Mouse (Mus musculus): Measurements from ENCODE around the gene Slc4a1ap.
"Not testable (repeated sequence)": the region's sequence is repeated elsewhere in the genome, so short reads cannot be mapped to it uniquely, and the experiment has no call there.

The Slc4a1ap gene

DNA sequence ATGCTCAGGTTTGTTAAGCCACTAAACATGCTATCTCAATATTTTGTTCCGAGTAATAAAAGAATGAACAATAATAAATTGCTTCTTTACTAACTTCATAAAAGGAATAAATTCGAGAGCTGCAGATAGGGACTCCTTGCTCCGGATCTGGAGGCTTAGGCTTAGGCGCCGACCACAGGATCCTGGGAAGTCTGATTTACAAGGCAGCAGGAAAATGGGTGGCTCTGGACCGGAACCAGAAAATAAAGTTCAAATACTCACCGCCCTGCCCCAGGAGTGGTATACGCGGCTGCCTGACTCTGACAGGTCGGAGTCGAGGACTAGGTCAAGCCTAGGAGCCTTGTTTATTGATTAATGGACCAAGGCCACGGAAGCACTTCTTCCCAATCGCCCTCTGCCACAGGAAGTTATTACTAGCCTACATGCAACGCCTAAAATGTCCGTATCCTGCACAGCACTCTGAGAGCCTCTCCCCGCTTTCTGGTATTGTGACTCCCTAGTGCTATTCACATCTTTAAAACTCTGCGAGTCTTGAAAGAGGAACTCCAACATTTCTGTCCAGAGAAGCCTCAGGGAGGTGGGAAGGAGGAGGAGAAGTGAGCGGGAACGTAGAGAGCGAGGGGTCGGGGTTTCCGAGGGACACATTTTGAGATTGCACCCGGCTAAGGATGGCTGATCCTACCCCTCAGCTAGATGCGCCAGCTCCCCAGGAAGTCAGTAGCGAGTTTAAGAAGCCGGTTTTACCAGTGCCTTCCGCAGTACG lies at the start of gene Slc4a1ap:
TSS of gene Slc4a1ap (plus strand) at position 642 of the 763 bp plus-strand sequence.
- DNase-seq (ENCODE audit: low read depth): peak; percentile 68

DNA sequence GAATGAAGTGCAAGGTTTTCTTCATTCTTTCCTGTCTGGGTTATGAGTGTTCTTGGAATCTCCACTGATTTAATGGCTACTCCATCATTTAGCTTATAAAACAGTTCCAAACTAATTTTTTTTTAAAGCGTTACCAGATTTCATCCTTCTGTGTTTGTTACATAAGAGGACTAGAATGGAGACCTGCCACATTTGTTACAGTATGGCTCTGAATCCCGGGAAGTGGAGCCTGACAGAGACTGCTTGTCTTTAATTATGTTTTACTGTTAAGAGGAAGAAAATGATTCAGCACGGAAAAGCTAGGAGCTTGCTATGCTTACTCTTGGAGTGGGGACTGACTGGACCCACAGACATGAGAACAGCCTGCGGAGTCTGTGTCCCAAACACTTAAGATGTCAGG lies 46.3 kb upstream of the Slc4a1ap start:
- no peak for DNase-seq (ENCODE audit: low read depth)

- no peak for DNase-seq (ENCODE audit: low read depth)
Measured at GRCm38 (mm10) chr5:31485440-31485839, 41.4 kb upstream of the Slc4a1ap start, which contains the start of gene 4930548H24Rik. TSS of gene 4930548H24Rik (plus strand) at chr5:31485740.

- no peak for DNase-seq (ENCODE audit: low read depth)
Measured at GRCm38 (mm10) chr5:31487889-31488288, 38.9 kb upstream of the Slc4a1ap start.

GRCm38 (mm10) chr5:31489116-31489769 lies 37.6 kb upstream of the Slc4a1ap start:
- DNase-seq (ENCODE audit: low read depth): no peak

GRCm38 (mm10) chr5:31492031-31492430 lies 34.8 kb upstream of the Slc4a1ap start:
- no peak for DNase-seq (ENCODE audit: low read depth)

- DNase-seq (ENCODE audit: low read depth): peak; percentile 83
Measured at GRCm38 (mm10) chr5:31494513-31495297, 32.1 kb upstream of the Slc4a1ap start, which contains the start of gene Gpn1. TSS of gene Gpn1 (plus strand) at chr5:31494741.

DNA sequence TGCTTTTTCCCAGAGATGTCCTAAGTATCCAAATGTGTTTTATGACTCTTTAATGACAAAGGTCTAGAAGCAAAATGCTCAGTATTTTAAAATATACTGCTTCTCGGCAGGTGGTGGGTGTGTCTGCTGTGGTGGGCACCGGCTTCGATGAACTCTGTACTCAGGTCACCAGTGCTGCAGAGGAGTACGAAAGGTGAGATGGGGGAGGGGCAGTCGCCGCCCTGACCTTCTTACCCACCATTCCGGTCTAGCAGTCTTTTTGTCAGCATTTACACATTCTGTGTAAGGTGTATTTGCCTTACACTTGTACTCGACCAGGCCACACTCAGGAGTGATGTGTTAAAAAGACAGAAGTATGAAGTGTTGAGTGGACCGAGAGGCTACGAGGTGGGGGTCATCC lies 22.0 kb upstream of the Slc4a1ap start:
- no peak for DNase-seq (ENCODE audit: low read depth)

DNA sequence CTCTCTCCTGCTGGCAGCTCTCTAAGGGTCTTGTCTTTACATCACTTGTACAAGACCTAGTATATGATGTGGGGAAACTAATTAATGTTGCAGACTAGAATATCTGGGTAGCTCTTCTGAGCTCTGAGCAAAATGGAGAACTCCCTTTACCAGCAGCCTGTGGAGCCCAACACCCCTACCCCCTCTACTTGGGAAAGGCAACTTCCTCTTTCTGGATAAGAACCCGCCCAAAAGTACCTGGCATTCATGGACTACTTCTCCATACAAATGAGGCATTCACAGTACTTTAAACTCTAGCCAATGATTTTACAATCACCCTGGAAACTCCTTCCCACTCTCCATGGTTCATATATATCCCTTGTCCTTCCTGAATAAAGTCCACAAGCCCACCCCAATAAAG lies 14.3 kb upstream of the Slc4a1ap start:
- DNase-seq (ENCODE audit: low read depth): no peak

- no peak for DNase-seq (ENCODE audit: low read depth)
Measured at GRCm38 (mm10) chr5:31520556-31520955, 6.2 kb upstream of the Slc4a1ap start.

DNA sequence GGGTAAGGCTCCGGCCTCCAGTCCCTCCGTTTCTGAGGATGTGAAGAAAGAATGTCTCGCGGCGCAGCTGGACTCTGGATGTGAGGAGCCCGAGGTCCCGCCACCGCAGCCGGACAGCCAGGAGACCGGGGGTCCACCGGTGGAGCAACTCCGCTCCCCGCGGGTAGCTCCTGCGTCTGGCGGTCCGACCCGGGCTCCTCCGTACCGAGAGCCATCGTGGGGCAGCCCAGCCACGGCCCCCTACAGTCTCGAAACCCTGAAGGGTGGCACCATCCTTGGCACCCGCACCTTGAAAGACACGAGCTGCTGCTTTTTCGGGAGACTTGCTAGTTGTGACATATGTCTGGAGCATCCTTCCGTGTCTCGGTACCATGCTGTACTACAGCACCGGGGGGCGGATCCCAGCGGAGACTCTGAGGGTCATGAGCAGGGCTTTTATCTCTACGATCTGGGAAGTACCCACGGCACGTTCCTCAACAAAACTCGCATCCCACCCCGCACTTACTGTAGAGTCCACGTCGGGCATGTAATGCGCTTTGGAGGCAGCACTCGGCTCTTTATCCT lies 404 bp downstream of the Slc4a1ap start:
- DNase-seq (ENCODE audit: low read depth): no peak

DNA sequence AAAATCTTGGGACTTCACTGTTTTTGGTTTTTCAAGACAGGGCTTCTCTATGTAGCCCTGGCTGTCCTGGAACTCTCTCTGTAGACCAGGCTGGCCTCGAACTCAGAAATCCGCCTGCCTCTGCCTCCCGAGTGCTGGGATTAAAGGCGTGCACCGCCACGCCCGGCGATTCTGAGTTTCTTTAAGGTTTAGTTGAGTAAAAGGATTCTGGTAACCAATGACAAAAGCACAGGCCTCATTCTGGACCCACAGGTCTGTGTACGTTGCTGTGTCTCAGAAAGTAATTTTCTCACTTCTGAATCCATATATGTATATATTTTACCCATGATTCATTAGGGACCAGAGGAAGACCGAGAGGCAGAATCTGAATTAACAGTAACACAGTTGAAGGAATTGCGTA lies 912 bp downstream of the Slc4a1ap start, which contains the start of gene Supt7l:
TSS of gene Supt7l (minus strand) at position 101 of the 400 bp plus-strand sequence.
- DNase-seq (ENCODE audit: low read depth): not testable (repeated sequence)

- DNase-seq (ENCODE audit: low read depth): no peak
Measured at GRCm38 (mm10) chr5:31528560-31528959, 1.8 kb downstream of the Slc4a1ap start.

DNA sequence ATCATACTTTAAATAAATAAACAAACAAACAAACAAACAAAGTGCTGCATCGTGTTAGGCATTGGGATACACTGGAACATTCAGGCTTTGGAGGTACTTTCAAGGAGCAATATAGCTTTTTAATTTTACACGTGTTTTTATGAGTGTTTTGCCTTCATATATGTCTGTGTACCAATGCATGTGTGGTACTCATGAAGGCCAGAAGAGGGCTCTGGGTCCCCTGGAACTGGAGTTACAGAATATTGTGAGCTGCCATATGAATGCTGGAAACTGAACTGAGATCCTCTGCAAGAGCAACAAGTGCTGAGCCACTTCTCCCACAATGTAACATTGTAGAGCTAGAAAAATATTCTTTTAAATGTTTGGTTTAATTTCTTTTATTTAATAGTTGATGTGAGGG lies 8.4 kb downstream of the Slc4a1ap start:
- DNase-seq (ENCODE audit: low read depth): no peak

- DNase-seq (ENCODE audit: low read depth): no peak
Measured at GRCm38 (mm10) chr5:31559401-31559800, 32.6 kb downstream of the Slc4a1ap start.

DNA sequence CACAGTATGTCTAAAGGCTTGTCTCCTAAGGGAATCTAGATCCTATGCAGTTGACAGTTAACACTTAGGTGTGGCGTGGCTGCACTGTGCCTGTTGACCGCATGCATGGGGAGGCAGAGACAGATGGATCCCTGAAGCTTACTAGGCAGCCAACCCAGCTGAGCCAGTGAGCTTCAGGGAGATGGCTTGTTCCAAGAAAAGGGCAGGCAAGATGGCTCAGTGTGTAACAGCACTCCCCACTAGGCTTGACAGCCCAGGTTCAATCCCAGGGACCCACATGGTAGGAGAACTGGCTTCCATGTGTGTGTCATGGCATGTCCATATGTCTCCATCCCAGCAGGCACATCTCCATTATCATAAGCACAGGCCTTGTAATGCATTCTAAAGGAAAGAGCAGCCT lies 33.6 kb downstream of the Slc4a1ap start:
- no peak for DNase-seq (ENCODE audit: low read depth)

DNA sequence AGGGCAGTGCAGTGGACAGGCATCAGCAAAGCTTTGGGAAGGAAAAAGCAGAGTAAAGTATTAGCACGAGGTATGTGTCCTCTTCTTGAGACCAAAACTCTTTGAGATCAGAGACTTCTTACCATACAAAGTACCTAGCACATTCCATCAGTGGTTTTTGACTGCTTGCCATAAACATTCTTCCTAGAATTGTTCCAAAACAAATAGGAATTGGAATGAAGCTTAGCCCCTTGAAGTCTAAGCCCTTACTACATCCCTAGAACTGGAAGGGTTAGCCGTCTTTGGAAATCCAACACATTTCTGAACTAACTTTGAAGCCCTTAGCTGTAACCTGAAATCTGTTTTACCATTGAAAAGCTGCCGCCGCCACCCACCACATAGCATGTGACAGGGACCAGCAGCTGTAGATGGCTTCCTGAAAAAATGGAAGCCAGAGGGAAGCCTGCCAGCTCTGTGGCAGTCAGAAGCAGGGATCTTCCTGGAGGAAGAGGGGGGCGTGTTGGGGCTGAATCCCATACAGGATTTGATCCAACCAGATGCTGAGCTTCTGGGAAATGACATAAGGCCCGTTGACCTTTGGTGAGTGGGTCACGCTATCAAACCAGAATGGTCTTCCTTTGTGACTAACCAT lies 35.4 kb downstream of the Slc4a1ap start:
- no peak for DNase-seq (ENCODE audit: low read depth)

- DNase-seq (ENCODE audit: low read depth): peak; percentile 81
Measured at GRCm38 (mm10) chr5:31563496-31563895, 36.7 kb downstream of the Slc4a1ap start.

DNA sequence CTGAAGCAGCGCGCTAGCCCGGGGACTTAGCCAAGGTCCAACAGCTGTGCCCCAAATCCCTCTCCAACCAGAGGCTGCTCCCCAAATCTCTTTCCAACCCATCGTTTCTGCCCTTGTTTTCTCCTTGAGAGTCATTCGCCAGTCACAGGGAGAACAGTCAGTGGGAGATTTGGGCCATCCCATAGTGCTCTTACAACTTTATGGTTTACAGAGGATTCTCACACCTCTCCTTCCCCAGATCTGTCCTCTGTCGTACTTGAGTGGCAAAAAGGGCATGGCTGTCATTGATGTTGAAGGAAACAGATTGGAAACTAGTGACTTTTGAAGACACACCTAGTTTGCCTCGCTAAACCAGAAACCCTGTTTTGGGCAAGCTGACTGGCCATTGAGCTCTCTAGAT lies 37.1 kb downstream of the Slc4a1ap start:
- DNase-seq (ENCODE audit: low read depth): no peak

DNA sequence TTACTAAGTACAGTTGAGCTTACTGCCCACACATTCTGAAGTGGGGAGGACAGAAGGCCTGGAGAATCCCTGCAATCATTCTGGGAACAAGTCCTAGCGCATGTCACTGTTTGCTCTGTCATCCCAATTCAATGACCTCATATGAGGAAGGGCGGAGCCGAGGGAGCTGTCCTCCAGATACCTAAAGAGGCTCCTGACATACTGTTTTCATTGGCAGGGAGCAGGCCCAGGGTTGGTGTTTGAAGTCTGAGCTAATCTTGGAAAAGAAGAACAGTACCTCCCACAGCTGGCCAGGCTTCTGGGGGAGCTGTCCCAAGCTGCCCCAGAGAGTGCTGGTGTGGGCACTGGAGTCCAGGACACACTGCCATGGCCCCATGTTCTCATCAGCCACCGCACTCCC lies 38.2 kb downstream of the Slc4a1ap start:
- DNase-seq (ENCODE audit: low read depth): no peak

GRCm38 (mm10) chr5:31566026-31566425 lies 39.2 kb downstream of the Slc4a1ap start:
- DNase-seq (ENCODE audit: low read depth): no peak

- DNase-seq (ENCODE audit: low read depth): no peak
Measured at GRCm38 (mm10) chr5:31566457-31566856, 39.7 kb downstream of the Slc4a1ap start.

All from fibroblast of lung, adult 2 months (primary cell).